ENCODE assay signal across 16 mouse cellular contexts in genomic region chr13:48046201-48046750, GRCm38 (mm10).
DNase-seq lines count a peak whose midpoint lies in the region; ATAC-seq lines count a peak whose summit lies in the region.
"Had no signal": no experiment of that assay in that cellular context is flagged by ENCODE, and none has a peak within 500 bp of the region (broad histone marks: within the 10 kb centered on the region; RNA-seq: fewer than 3 reads in every experiment).

No protein-coding gene starts in this region.

- no peak overlapping the region for H3K27ac ChIP-seq in forebrain, embryonic 15.5 days (replicated peaks)
- no peak overlapping the region for H3K27ac ChIP-seq in forebrain, embryonic 11.5 days (ENCODE audit: low read depth, low read length)
- H3K27ac ChIP-seq in limb, embryonic 12.5 days: no peak overlapping the region
- H3K27ac ChIP-seq in limb, embryonic 10.5 days: no peak overlapping the region
- H3K27ac ChIP-seq in hindbrain, embryonic 16.5 days (ENCODE audit: low read depth, low read length): no peak overlapping the region
- H3K27ac ChIP-seq: heart, embryonic 13.5 days; limb, embryonic 15.5 days had no signal

- no peaks in the 10 kb centered on the region for H3K9me3 ChIP-seq in forebrain, embryonic 15.5 days
- no peaks in the 10 kb centered on the region for H3K9me3 ChIP-seq in forebrain, embryonic 11.5 days (ENCODE audit: control insufficient read depth, low read length)
- no peaks in the 10 kb centered on the region for H3K9me3 ChIP-seq in limb, embryonic 12.5 days
- H3K9me3 ChIP-seq in limb, embryonic 10.5 days (replicated peaks): no peaks in the 10 kb centered on the region
- H3K9me3 ChIP-seq in hindbrain, embryonic 16.5 days (ENCODE audit: control insufficient read depth, low read length): no peaks in the 10 kb centered on the region
- H3K9me3 ChIP-seq: heart, embryonic 13.5 days; limb, embryonic 15.5 days had no signal

- H3K4me3 ChIP-seq in forebrain, embryonic 15.5 days: no peak overlapping the region
- H3K4me3 ChIP-seq in forebrain, embryonic 11.5 days (ENCODE audit: low read depth, low read length): no peak overlapping the region
- no peak overlapping the region for H3K4me3 ChIP-seq in limb, embryonic 12.5 days (replicated peaks)
- no peak overlapping the region for H3K4me3 ChIP-seq in limb, embryonic 10.5 days
- no peak overlapping the region for H3K4me3 ChIP-seq in hindbrain, embryonic 16.5 days (ENCODE audit: low read length)
- H3K4me3 ChIP-seq: heart, embryonic 13.5 days; limb, embryonic 15.5 days had no signal

- whole genome bisulfite sequencing in forebrain, embryonic 15.5 days: 57% methylated on average over 25 of the region's 25 CpGs
- 81% methylated on average over 25 of the region's 25 CpGs for WGBS in forebrain, embryonic 11.5 days
- 62% methylated on average over 25 of the region's 25 CpGs for WGBS in limb, embryonic 12.5 days
- WGBS in limb, embryonic 10.5 days: 77% methylated on average over 25 of the region's 25 CpGs
- 58% methylated on average over 25 of the region's 25 CpGs for WGBS in hindbrain, embryonic 16.5 days

- peaks cover 21% of the 10 kb centered on the region for H3K4me1 ChIP-seq in forebrain, embryonic 15.5 days
- H3K4me1 ChIP-seq in forebrain, embryonic 11.5 days (replicated peaks; ENCODE audit: control insufficient read depth, insufficient read depth, low read length): peaks cover 11% of the 10 kb centered on the region; the same call in 1 of the 2 replicates
- no peaks in the 10 kb centered on the region; the same call in 1 of the 2 replicates for H3K4me1 ChIP-seq in limb, embryonic 12.5 days (replicated peaks)
- H3K4me1 ChIP-seq in limb, embryonic 10.5 days: peaks cover 6% of the 10 kb centered on the region; the same call in 1 of the 2 replicates
- H3K4me1 ChIP-seq in hindbrain, embryonic 16.5 days (ENCODE audit: control insufficient read depth, insufficient read depth, low read depth, low read length): no peaks in the 10 kb centered on the region
- H3K4me1 ChIP-seq: heart, embryonic 13.5 days had no signal

- H3K9ac ChIP-seq in forebrain, embryonic 15.5 days (replicated peaks): no peak overlapping the region
- no peak overlapping the region for H3K9ac ChIP-seq in forebrain, embryonic 11.5 days (ENCODE audit: low read length)
- H3K9ac ChIP-seq in limb, embryonic 12.5 days (replicated peaks): no peak overlapping the region
- no peak overlapping the region for H3K9ac ChIP-seq in hindbrain, embryonic 16.5 days (ENCODE audit: low read depth, low read length)
- H3K9ac ChIP-seq: heart, embryonic 13.5 days; limb, embryonic 15.5 days; liver, postnatal 0 days had no signal

- H3K27me3 ChIP-seq in forebrain, embryonic 15.5 days: no peaks in the 10 kb centered on the region
- no peaks in the 10 kb centered on the region for H3K27me3 ChIP-seq in forebrain, embryonic 11.5 days (ENCODE audit: control insufficient read depth, insufficient read depth, low read length)
- no peaks in the 10 kb centered on the region for H3K27me3 ChIP-seq in limb, embryonic 12.5 days
- no peaks in the 10 kb centered on the region for H3K27me3 ChIP-seq in limb, embryonic 10.5 days (ENCODE audit: low read depth, poor library complexity, severe bottlenecking)
- no peaks in the 10 kb centered on the region for H3K27me3 ChIP-seq in hindbrain, embryonic 16.5 days (replicated peaks; ENCODE audit: control insufficient read depth, insufficient read depth, low read length)
- H3K27me3 ChIP-seq: heart, embryonic 13.5 days; limb, embryonic 15.5 days had no signal

- H3K4me2 ChIP-seq in forebrain, embryonic 15.5 days (replicated peaks): no peak overlapping the region
- H3K4me2 ChIP-seq in forebrain, embryonic 11.5 days (ENCODE audit: low read depth, low read length, severe bottlenecking): no peak overlapping the region
- H3K4me2 ChIP-seq in limb, embryonic 12.5 days: peak overlapping the region; percentile 31
- peak overlapping the region; percentile 30 for H3K4me2 ChIP-seq in hindbrain, embryonic 16.5 days (ENCODE audit: low read length)
- H3K4me2 ChIP-seq: heart, embryonic 13.5 days; limb, embryonic 15.5 days had no signal

- 0 out of 2 replicates have a peak, but pooled peaks have one; percentile 57 for ATAC-seq in forebrain, embryonic 15.5 days (replicated peaks)
- no peak for ATAC-seq in forebrain, embryonic 11.5 days (replicated peaks; ENCODE audit: low FRiP score)
- no peak for ATAC-seq in limb, embryonic 12.5 days (ENCODE audit: insufficient number of reproducible peaks, insufficient read depth, low FRiP score, low TSS enrichment, low read depth)
- ATAC-seq in hindbrain, embryonic 16.5 days: no peak
- ATAC-seq: liver, postnatal 0 days had no signal

- DNase-seq in forebrain, embryonic 11.5 days (ENCODE audit: low spot score): no peak
- DNase-seq in limb, embryonic 10.5 days (ENCODE audit: low spot score): no peak
- DNase-seq in ES-CJ7 (ENCODE audit: low read depth, low spot score): peak; percentile 7
- no peak for DNase-seq in kidney, postnatal 25 days
- DNase-seq: adrenal gland, postnatal 10 days; cerebellum, adult 9-10 months; liver, postnatal 0 days; lung, postnatal 4 days; spleen, adult 18-20 months; thymus, postnatal 4 days had no signal

- no peaks in the 10 kb centered on the region for H3K36me3 ChIP-seq in forebrain, embryonic 15.5 days
- H3K36me3 ChIP-seq in forebrain, embryonic 11.5 days (ENCODE audit: control insufficient read depth, insufficient read depth, low read length): no peaks in the 10 kb centered on the region
- no peaks in the 10 kb centered on the region for H3K36me3 ChIP-seq in limb, embryonic 12.5 days
- H3K36me3 ChIP-seq in limb, embryonic 10.5 days: no peaks in the 10 kb centered on the region
- H3K36me3 ChIP-seq in hindbrain, embryonic 16.5 days (ENCODE audit: control insufficient read depth, insufficient read depth, low read length): no peaks in the 10 kb centered on the region
- H3K36me3 ChIP-seq: G1E; heart, embryonic 13.5 days; limb, embryonic 15.5 days had no signal

Comparison
In these comparisons a context has a peak if more than half of its experiments do, and no peak if none do; other contexts are left out.
1. H3K4me2 ChIP-seq: peak in limb, embryonic 12.5 days (single experiment) and hindbrain, embryonic 16.5 days (single experiment); none in forebrain, embryonic 15.5 days (single experiment) and forebrain, embryonic 11.5 days (single experiment).